Mouse (Mus musculus): ENCODE data around the gene Slc26a10. TPM values are rescaled to one million over a fixed set of nuclear protein-coding genes. Genes with fewer than 3 reads are reported as not detected.

The Slc26a10 gene
- polyA plus RNA-seq, 1 experiment from 2014 or later, result 0.94 TPM

- peaks cover 63% of the 10 kb centered on the region for H3K27me3 ChIP-seq (replicated peaks)
- H3K4me1 ChIP-seq, result peaks cover 24% of the 10 kb centered on the region
- H3K27ac ChIP-seq, result no peak overlapping the region
- H3K36me3 ChIP-seq (replicated peaks), result no peaks in the 10 kb centered on the region
- peak overlapping the region; percentile 39; the same call in 1 of the 2 replicates for H3K4me2 ChIP-seq
- ATAC-seq (replicated peaks), result no peak
- no peak overlapping the region for H3K4me3 ChIP-seq
- WGBS, result 17% methylated on average over 9 of the region's 9 CpGs
- no peaks in the 10 kb centered on the region for H3K9me3 ChIP-seq
- H3K9ac ChIP-seq, result no peak overlapping the region
Observed at GRCm38 (mm10) chr10:127177235-127177634, 3.2 kb downstream of the Slc26a10 start.

- no peak for ATAC-seq (replicated peaks)
Observed at GRCm38 (mm10) chr10:127176756-127177155, 3.7 kb downstream of the Slc26a10 start.

GRCm38 (mm10) chr10:127176228-127176627 is 4.2 kb downstream of the Slc26a10 start:
- no peak for ATAC-seq (replicated peaks)
- H3K9ac ChIP-seq, result no peak overlapping the region
- no peaks in the 10 kb centered on the region for H3K36me3 ChIP-seq (replicated peaks)
- no peak overlapping the region for H3K4me3 ChIP-seq
- H3K9me3 ChIP-seq, result no peaks in the 10 kb centered on the region
- H3K27ac ChIP-seq, result no peak overlapping the region
- H3K4me2 ChIP-seq, result no peak overlapping the region
- peaks cover 70% of the 10 kb centered on the region for H3K27me3 ChIP-seq (replicated peaks)
- 24% methylated on average over 3 of the region's 3 CpGs for WGBS
- H3K4me1 ChIP-seq, result peaks cover 24% of the 10 kb centered on the region

More at GRCm38 (mm10) chr10:127176756-127177155, 3.7 kb downstream of the Slc26a10 start:
- WGBS, result 6% methylated on average over 7 of the region's 7 CpGs
- Histone ChIP-seq H3K9ac (no peak overlapping the region), H3K4me3 (no peak overlapping the region), H3K4me1 (peaks cover 24% of the 10 kb centered on the region), H3K36me3 (replicated peaks) (no peaks in the 10 kb centered on the region), H3K27ac (no peak overlapping the region), H3K4me2 (no peak overlapping the region), H3K9me3 (no peaks in the 10 kb centered on the region), H3K27me3 (replicated peaks) (peaks cover 68% of the 10 kb centered on the region)

- no peak overlapping the region for H3K4me2 ChIP-seq
- no peaks in the 10 kb centered on the region for H3K36me3 ChIP-seq (replicated peaks)
- WGBS, result 92% methylated on average over 7 of the region's 7 CpGs
- H3K4me3 ChIP-seq, result no peak overlapping the region
- no peak overlapping the region for H3K27ac ChIP-seq
- ATAC-seq (replicated peaks), result no peak
- peaks cover 60% of the 10 kb centered on the region for H3K27me3 ChIP-seq (replicated peaks)
- no peak overlapping the region for H3K9ac ChIP-seq
- peaks cover 30% of the 10 kb centered on the region for H3K4me1 ChIP-seq
- no peaks in the 10 kb centered on the region for H3K9me3 ChIP-seq
Observed at GRCm38 (mm10) chr10:127174170-127174569, 6.3 kb downstream of the Slc26a10 start.

- no peaks in the 10 kb centered on the region for H3K36me3 ChIP-seq (replicated peaks)
- peaks cover 60% of the 10 kb centered on the region for H3K27me3 ChIP-seq (replicated peaks)
- no peak overlapping the region for H3K9ac ChIP-seq
- H3K4me1 ChIP-seq, result peaks cover 27% of the 10 kb centered on the region
- 86% methylated on average over 16 of the region's 16 CpGs for WGBS
- H3K27ac ChIP-seq, result no peak overlapping the region
- no peak overlapping the region for H3K4me3 ChIP-seq
- no peaks in the 10 kb centered on the region for H3K9me3 ChIP-seq
- no peak for ATAC-seq (replicated peaks)
- no peak overlapping the region for H3K4me2 ChIP-seq
Observed at GRCm38 (mm10) chr10:127173148-127174065, 7.0 kb downstream of the Slc26a10 start.

GRCm38 (mm10) chr10:127171631-127172200 is 8.7 kb downstream of the Slc26a10 start:
- Histone ChIP-seq H3K9me3 (no peaks in the 10 kb centered on the region), H3K4me3 (no peak overlapping the region), H3K36me3 (replicated peaks) (no peaks in the 10 kb centered on the region), H3K4me1 (peaks cover 28% of the 10 kb centered on the region), H3K4me2 (no peak overlapping the region), H3K27ac (no peak overlapping the region), H3K27me3 (replicated peaks) (peaks cover 54% of the 10 kb centered on the region), H3K9ac (no peak overlapping the region)
- WGBS, result 88% methylated on average over 15 of the region's 15 CpGs
- no peak for ATAC-seq (replicated peaks)

GRCm38 (mm10) chr10:127170837-127171272 is 9.6 kb downstream of the Slc26a10 start:
- Histone ChIP-seq H3K4me2 (peak overlapping the region; percentile 37), H3K36me3 (replicated peaks) (no peaks in the 10 kb centered on the region), H3K9me3 (no peaks in the 10 kb centered on the region), H3K27me3 (replicated peaks) (peaks cover 48% of the 10 kb centered on the region), H3K9ac (no peak overlapping the region), H3K4me1 (peaks cover 30% of the 10 kb centered on the region), H3K4me3 (peak overlapping the region; percentile 16), H3K27ac (no peak overlapping the region)
- ATAC-seq (replicated peaks), result peak; percentile 34; the same call in 1 of the 2 replicates
- WGBS, result 1% methylated on average over 29 of the region's 29 CpGs

- ATAC-seq (replicated peaks), result no peak
- Histone ChIP-seq H3K4me1 (peaks cover 30% of the 10 kb centered on the region), H3K27me3 (replicated peaks) (peaks cover 40% of the 10 kb centered on the region), H3K27ac (no peak overlapping the region), H3K36me3 (replicated peaks) (no peaks in the 10 kb centered on the region), H3K4me3 (no peak overlapping the region), H3K9me3 (no peaks in the 10 kb centered on the region), H3K4me2 (peak overlapping the region; percentile 37; the same call in 1 of the 2 replicates), H3K9ac (no peak overlapping the region)
- WGBS, result 5% methylated on average over 22 of the region's 22 CpGs
Observed at GRCm38 (mm10) chr10:127170002-127170401, 10.4 kb downstream of the Slc26a10 start.

- Histone ChIP-seq H3K4me3 (no peak overlapping the region), H3K36me3 (replicated peaks) (no peaks in the 10 kb centered on the region), H3K4me1 (peaks cover 33% of the 10 kb centered on the region), H3K27ac (no peak overlapping the region), H3K27me3 (replicated peaks) (peaks cover 33% of the 10 kb centered on the region), H3K4me2 (peak overlapping the region; percentile 91; the same call in 1 of the 2 replicates), H3K9me3 (no peaks in the 10 kb centered on the region), H3K9ac (no peak overlapping the region)
- no peak for ATAC-seq (replicated peaks)
- WGBS, result 56% methylated on average over 10 of the region's 10 CpGs
Observed at GRCm38 (mm10) chr10:127167614-127168192, 12.7 kb downstream of the Slc26a10 start.

- ATAC-seq (replicated peaks), result 0 out of 2 replicates have a peak, but pooled peaks have one; percentile 2
- Histone ChIP-seq H3K9ac (peak overlapping the region; percentile 97), H3K27me3 (replicated peaks) (peaks cover 29% of the 10 kb centered on the region), H3K36me3 (replicated peaks) (no peaks in the 10 kb centered on the region), H3K27ac (peak overlapping the region; percentile 91), H3K9me3 (no peaks in the 10 kb centered on the region), H3K4me3 (peak overlapping the region; percentile 93), H3K4me1 (peaks cover 33% of the 10 kb centered on the region), H3K4me2 (peak overlapping the region; percentile 91)
- WGBS, result 25% methylated on average over 15 of the region's 15 CpGs
Observed at GRCm38 (mm10) chr10:127166771-127167613, 13.5 kb downstream of the Slc26a10 start.

- no peak for ATAC-seq (replicated peaks)
- H3K27ac ChIP-seq, result peak overlapping the region; percentile 91
- WGBS, result under 1% methylated on average over 11 of the region's 11 CpGs
- peak overlapping the region; percentile 91 for H3K4me2 ChIP-seq
- no peaks in the 10 kb centered on the region for H3K9me3 ChIP-seq
- no peaks in the 10 kb centered on the region for H3K36me3 ChIP-seq (replicated peaks)
- peak overlapping the region; percentile 97 for H3K9ac ChIP-seq
- H3K4me3 ChIP-seq, result peak overlapping the region; percentile 93
- H3K4me1 ChIP-seq, result peaks cover 33% of the 10 kb centered on the region
- peaks cover 23% of the 10 kb centered on the region for H3K27me3 ChIP-seq (replicated peaks)
Observed at GRCm38 (mm10) chr10:127166404-127166715, 14.1 kb downstream of the Slc26a10 start.

All from midbrain, embryonic 15.5 days (tissue).